Mouse (Mus musculus) retina, adult 2 months (tissue): Measurements from ENCODE around the gene Itga1.

Source experiments
- DNase-seq: peaks from one replicate; pipeline ENCODE4 v3.0.0-alpha.2; 2012; ENCODE audit warnings: low read depth, low spot score

Itga1 gene

DNA sequence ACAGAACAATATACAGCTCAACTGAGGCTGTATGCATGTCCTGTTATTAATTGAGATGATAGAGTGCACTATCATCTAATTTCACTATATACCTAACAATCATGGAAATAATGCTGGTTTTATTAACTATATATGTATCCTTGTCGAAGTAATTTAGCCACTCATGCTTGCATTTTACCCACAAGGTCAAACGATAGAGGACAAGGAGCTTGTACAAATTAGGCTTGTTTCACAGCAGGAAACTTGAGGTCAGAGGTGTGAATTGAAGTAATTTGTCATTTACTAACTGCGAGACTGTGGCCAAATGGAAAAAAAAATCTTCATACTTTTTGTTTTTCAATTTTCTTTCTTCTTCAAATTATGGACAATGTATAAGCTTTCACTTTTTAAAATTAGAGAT, 3.5 kb downstream of the Itga1 start:
- DNase-seq, result no peak

GRCm38 (mm10) chr13:115096965-115097364, 4.8 kb downstream of the Itga1 start:
- no peak for DNase-seq

DNA sequence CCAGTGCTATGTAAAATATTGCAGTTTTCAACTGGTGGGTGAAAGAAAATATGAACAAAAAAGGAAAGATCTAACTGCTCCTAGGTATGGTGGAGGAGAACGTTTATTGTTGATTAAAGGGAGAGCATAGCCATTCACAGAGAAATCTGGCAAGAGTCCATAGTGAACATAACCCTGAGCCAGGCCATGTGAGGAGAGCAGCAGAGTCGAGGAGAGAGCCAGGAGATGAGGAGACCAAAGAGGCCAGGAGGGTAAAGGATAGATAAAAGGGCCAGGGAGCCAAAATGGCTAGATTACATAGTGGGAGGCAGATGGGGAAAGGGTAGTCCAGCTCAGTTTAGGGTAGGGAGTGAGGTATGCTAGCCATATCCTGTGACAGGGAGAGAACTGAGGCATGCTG, 5.5 kb downstream of the Itga1 start:
- no peak for DNase-seq

DNA sequence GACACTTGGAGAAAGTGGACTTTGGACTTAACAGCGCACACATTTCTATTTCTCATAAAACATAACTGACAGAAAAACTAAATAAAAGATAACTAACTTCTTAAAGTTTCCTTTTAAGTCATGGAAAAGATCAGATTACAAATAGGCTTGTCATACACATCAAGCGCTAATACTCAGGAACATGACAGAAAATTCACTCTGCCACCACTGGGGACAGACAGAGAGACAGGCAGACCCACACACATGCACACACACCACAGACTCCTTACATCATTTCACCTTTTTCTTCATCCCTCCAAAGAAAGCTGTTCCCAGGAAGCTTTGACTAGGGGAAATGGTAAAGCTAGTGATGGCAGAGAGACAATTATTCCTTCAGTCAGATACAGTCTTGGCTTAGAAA, 6.4 kb downstream of the Itga1 start:
- no peak for DNase-seq

- no peak for DNase-seq
These were observed 10.3 kb downstream of the Itga1 start for GRCm38 (mm10) chr13:115091511-115091910.

- DNase-seq, result no peak
These were observed 10.8 kb downstream of the Itga1 start for GRCm38 (mm10) chr13:115090977-115091445.

DNA sequence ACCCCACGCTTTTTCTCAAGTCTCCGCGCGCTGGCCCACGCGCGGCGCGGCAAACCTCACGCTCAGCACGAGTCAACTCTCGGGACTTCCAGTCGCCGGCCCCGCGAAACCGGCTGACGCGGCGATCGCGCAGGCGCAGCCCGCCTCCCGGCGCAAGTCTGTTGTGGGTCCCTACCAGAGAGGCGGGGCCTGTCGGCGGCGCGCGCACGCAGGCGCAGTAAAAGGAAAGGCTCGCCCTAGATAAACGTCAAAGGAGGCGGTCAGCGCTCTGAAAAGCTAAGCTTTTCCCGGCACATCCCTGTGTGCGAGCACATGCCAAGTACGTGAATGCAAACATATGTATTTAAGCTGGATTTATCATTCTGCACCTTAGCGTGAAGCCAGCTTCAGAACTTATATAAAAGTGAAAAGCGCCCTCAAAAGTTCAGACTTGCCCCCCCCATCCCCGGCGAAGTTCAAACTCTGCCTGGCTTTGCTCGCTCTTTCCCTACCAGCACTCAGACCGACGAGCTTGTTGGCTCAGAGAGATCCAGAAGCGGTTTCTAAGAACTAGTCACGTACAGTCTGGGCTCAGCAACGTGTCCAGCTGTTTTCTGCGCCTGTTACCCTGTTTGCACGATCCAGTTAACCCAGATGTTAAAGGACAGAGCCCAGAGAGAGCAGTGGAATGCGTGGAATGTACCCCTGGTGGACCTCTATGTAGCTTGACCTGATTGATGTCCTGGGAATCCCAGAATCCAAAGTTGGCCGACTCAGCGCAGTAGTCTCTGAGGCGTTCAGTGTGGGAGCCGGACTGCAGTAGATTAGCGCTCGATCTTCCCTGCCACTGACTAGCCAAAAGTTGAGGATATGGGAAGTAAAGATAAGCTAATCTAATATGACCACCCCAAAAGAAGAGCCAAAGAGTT, 11.4 kb downstream of the Itga1 start, which contains the start of gene Pelo:
Gene Pelo (minus strand): TSS at position 118 of the 908 bp plus-strand sequence.
- peak; percentile 79 for DNase-seq

- no peak for DNase-seq
These were observed 12.3 kb downstream of the Itga1 start for GRCm38 (mm10) chr13:115089395-115090025.

GRCm38 (mm10) chr13:115089020-115089394, 12.8 kb downstream of the Itga1 start:
- no peak for DNase-seq

DNA sequence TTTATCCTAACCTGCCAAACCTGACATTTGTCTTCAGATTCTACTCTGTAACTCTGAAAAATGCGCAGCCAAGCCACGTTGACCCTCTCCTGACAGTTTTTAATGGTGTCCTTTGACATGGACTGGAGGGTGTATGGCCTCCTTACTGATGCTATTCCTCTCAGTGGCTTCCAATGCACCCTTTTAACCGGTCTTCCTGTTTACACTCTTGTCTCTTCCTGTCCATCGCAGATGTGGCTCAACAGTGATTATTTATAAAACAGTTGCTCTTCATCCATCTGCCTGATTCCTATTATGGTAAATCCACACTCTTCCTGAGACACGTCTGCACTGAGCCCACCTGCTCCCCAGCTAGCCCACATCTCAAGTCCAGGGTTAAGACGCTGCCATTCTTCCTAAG, 15.8 kb downstream of the Itga1 start:
- DNase-seq, result no peak

- no peak for DNase-seq
These were observed 19.4 kb downstream of the Itga1 start for GRCm38 (mm10) chr13:115082339-115082738.

GRCm38 (mm10) chr13:115079996-115080585, 21.7 kb downstream of the Itga1 start:
- no peak for DNase-seq

DNA sequence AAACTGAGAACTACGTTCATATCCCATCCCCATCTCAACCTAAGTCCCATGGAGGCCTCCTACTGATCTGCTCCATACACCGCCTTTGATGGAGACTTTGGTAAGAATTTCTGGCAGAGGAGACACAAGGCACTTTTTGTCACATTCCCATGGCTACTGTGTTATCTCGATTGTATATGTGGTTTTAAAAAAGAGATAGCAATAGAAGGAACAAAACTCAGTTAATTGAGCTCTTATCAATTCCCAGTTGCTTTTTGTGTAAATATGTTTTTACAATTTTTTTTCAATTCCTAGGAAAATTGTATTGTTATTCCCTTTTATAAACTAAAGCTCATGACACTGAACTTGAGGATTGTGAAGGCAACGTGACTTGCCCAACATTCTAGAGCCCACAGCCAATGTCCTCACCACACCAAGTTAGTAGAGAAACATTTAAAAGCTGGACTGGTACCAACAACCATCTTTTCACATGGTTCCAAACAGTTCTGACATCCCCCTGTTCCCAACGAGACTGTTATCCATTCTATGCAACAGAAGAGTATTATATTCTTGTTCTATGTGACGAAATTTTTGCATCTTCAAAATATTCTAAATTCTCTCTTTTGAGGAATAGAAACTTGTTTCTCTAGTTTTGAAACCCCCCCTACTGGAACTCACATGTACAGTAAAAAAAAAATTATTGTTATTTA, 22.6 kb downstream of the Itga1 start:
- DNase-seq, result no peak

DNA sequence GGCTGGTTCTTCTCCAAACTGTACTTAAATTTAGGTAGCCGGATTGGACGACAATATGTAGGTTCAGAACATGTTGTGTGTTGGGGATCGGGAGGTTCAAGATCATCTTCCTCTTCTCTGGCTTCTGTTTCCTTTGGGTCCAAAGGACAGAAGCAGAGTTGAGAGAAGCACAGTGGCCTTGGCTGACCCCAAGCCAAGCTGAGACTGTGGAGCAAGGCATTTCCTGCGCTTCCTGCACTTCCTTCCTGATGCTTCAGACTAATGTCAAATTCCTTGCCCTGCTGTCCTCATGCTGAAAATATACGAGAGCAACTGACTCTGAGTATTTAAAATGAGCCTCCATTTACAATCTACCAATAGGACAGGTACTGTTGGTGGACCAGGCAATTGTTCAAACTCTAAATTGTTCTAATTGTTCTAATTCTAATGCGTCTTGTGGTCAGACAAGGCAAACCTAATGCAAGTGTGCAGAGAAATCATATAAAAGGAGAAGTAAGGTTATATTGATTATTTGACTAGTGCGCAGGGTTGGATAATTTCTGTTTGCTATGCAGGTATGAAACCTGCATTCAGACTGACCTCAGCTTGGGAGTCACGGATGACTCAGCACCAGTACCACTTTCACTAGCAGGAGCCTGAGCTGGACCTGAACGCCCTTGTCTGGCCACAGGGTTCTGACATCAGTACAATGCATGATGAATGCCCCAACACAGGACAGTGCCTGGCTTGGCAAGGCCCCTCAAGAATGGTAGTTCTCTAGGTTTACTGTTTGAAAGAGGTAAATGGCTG, 24.2 kb downstream of the Itga1 start:
- DNase-seq, result no peak

DNA sequence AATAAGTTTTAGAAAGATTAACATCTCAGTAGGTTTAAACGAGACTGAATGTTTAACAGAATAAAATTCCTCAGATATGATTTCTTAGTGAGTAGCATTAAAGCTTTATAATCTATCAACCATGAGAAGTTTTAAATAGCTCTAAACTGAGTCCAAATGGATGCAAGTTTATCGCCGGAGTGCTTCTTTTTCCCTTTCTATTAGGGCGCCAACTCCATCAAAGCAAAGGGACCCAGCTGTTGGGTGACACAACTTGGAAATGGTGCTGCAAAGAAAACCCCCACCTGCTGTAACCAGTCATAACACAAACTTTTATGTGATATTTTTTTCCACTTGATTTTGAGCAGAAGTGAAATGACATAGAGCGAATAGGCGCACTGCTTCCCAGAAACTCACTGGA, 29.4 kb downstream of the Itga1 start:
- no peak for DNase-seq

DNA sequence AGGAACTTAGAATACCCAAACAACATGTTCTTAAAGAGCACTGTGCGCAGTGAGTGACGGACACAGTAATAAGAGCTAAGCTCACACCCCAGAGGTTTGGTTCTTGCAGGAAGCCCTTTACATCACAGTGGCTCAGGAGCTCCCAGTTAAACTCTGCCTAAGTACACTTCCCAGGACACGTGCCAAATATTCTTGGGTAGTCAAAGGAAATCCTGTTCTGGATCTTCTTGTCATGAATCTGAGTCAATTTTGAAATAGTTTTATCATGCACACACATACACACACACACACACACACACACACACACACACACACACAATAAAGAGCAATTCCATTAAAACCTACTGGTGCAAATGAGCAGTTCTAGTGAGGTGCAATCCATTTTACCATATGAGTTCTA, 30.3 kb downstream of the Itga1 start:
- DNase-seq, result no peak

DNA sequence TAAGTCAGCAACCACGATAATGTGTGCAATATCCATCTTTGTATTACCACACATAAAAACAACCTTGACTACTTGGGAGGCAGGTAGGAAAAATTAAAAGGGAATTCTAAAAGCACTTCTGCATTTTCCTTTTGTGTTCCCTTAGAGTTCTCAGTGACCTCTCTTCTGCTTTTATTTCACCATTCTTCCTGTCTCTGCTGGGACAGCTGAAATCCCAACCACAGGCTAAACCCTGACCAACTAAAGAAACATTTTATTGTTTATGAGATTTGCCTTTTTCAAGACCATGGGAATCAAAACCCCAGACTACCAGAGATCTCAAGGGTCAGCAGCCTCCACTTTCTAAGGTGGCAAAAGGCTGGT, 33.8 kb downstream of the Itga1 start:
- DNase-seq, result no peak

- DNase-seq, result no peak
These were observed 34.3 kb downstream of the Itga1 start for GRCm38 (mm10) chr13:115067324-115067967.

DNA sequence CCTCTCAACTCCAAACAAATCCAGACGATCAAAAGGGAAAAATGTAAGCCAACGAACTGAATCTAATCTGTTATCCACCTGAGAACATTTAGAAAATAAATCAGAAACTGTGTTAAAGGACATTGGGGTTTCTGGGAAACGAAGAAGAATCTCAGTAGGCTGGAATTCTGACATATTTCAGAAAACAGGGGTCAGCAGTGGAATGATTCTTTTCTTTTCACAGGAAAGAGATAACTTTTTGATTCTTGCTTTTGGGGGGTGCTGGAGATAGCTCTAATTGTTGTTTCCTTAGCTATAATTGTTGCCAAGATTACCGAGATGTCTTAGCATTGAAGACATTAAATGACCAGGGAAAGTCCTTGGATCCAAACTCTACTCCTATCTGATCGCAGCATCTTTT, 44.2 kb downstream of the Itga1 start:
- DNase-seq, result no peak

DNA sequence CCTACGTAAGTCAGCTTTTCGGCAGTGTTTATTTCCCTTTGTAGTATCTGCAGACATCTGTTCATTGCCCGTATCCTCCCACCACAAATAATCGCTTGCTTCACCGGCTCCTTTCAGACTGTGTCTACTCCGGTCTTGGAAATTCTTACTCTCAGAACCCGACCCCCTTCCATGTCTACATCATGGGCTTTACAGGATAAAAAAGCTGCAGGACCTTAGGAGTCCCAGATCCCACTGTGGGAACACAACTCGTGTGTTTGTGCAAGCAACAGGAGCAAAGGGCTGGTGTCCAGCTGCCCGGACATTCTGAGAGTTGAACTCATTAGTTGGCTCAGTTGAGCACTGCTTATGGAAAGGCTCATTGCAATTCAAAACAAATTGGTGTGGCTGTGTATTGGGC, 47.0 kb downstream of the Itga1 start:
- DNase-seq, result no peak

DNA sequence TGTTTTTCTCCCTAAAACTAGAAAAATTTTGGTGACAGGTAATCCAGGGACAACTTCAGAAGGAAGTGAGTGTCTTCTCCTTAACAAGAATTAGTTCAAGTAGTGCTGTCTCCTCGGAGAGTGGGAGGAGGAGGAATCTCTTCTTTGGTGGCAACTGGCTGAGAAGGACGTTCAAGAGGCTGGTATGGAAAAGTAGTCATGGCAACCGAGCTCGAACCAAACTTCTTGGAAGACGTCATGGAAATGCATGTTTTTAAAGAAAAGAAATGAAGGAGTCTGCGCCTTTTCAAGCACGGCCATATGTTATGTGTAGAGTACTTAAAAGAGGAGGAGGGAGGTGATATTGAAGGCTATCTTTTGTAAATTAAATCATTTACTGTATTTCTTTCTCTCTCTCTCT, 49.2 kb downstream of the Itga1 start:
- no peak for DNase-seq
